Mouse (Mus musculus) erythroid progenitor cell, adult 5-6 weeks (primary cell): ENCODE measurements around the gene Ugt1a6b. TPM values are rescaled to one million over a fixed set of nuclear protein-coding genes. Genes with fewer than 3 reads are reported as not detected.
"Not testable (repeated sequence)": the region's sequence is repeated elsewhere in the genome, so short reads cannot be mapped to it uniquely, and the experiment has no call there.

Experiments
- ATAC-seq: replicated peaks from 2 replicates; pipeline ENCODE4 v1.8.0; 2016; ENCODE audit warnings: moderate number of reproducible peaks, mild to moderate bottlenecking, moderate TSS enrichment, inconsistent platforms; ENCODE audit not compliant: poor library complexity, low FRiP score, severe bottlenecking
- total RNA-seq, 2 experiments: library from RNA; stranded (forward) in 1 of 2; stranded (reverse) in 1 of 2; fragments of 150-400 nt in 1 of 2; fragments of 186-747, 209-891 nt in 1 of 2; gene quantifications; 2 replicates each; pipeline versions ENCODE4 v1.2.3 to v1.2.4; 2015 to 2017; ENCODE audit warnings: low replicate concordance in 2 of 2

The Ugt1a6b gene
- total RNA-seq, 2 experiments from 2014 or later, result not detected

DNA sequence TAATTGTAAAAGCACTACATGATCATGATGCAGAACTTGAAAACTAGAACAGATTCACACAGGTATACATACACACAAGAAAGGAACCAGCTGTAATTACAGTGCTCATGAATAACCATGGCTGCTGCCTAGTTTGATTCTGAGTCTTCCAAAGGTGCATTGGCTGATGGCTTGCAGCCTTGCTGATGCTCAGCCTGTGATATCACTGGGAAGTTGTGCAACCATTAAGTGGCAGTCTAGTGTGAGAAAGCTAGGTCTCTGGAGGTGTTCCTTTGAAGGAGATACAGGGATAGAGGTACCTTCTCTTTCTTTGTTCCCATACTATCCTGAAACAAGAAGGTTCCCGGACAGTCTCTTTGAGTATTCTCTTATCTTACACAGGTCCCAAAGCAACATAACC lies 116.0 kb downstream of the Ugt1a6b start:
- ATAC-seq, result no peak

DNA sequence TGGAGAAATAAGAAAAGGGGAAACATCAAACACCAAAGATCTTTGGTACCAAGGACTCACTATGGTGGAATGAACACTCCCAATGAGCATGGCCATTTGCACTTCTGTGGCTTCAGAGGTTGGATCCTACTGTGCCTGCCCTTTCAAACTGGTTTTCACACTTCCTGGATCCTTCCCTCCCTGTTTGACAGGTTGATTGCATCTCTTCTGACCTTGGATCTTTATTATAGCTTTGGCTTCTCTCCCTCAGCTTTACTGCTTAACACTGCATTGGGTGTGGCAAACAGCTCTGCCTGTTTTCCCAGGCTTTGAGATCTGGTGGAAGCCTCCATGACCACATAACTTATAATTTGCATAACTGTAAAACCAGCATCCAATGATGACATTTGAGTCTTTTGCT lies 117.3 kb downstream of the Ugt1a6b start:
- no peak for ATAC-seq

DNA sequence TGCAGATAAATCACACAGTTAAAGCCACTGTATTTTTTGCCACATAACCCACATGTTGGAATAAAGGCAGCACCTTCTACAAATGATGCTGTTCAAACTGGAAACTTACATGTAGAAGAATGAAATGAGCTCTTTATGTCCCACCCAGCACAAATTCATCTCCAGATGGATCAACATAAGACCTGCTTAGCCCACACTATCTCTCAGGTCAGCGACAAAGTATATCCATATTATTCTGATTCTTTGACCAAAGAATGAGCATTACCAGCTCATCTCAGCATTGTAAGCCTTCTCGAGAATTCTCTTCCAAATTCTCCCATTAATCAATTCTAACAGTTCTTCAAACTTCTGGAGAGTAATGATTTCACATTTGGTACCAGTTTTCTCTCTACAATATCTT lies 119.2 kb downstream of the Ugt1a6b start:
- no peak for ATAC-seq

DNA sequence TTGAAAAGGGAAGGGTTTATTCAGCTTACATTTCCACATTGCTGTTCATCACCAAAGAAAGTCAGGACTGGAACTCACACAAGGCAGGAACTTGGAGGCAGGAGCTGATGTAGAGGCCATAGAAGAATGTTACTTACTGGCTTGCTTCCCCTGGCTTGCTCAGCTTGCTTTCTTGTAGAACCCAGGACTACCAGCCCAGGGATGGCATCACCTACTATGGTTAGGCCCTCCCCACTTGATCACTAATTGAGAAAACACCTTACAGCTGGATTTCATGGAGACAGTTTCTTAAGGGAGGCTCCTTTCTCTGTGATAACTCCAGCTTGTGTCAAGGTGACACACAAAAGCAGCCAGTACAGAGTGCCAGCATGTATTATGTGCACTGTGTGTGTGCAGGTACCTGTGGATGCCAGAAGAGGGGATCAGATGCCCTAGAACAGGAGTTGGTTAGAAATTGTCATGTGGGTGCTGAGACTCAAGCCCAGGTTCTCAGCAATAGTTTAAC lies 120.0 kb downstream of the Ugt1a6b start:
- ATAC-seq, result not testable (repeated sequence)

DNA sequence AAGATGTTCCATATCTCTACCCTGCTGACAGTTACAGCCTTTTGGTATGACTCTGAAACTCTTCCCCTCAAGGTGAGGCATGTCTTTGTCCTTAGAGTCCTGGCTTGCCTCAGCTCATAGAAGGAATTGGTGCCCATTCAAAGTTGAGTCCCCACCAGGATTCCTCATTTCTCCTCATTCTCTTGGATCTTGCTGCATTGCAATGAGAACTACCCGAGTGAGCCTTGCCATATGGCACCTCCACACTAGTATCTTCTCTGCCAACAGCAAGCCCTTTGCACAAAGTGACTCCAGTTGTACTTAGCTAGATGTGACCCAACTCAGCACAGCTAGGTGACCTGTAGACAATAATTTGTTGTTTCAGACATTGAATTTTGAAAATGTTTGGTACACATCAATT lies 120.5 kb downstream of the Ugt1a6b start:
- no peak for ATAC-seq

DNA sequence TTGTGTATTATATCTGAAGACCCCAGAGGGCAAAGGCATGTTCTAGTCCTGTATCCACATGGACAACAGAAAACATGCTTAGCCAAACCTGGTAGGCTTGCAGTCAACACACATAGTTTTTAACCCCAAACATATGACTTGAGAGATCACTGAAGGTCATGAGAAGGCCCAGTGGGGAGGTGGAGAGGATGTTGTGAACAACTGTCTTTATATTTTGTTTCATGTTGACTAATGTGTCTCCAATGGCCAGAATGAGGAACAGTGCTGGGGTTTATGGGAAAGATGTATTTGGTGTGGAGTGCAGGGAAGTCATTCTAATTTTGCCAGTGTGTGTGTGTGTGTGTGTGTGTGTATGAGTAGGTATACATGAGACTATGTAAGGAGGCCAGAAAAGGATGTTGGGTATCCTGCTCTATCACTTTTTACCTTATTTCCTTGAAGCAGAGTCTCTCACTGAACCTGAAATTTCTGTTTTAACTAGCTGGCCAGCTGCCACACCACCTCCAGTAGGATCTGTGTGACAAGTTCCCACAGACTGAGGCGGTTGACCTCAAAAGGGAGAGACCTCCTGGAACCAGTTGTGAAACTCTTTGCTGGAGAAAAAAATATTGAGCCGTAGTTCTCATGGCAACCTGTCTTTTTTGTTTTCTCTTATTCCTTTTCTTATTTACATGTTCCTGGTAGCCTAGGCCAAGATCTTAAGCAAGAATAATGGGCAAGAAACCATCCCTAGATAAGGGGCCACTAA lies 121.2 kb downstream of the Ugt1a6b start:
- ATAC-seq, result no peak

DNA sequence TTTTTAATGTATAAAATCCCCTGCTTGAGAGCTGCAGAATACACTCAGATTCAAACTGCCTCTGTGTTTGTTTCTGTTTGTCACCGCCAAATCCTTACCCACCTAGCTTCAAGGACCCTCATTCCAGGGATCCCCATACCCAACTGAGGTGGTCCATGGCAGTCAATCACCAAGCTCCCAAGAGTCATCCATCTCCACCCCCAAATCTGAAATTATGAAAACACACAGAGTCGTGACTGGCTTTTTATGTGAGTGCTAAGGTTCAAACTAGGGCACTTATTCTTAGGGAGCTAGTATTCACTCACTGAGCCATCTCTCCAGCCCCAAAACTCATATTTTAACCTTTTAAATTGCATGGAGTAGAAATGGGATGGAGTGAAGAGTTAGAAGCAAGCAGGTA lies 122.2 kb downstream of the Ugt1a6b start:
- ATAC-seq, result not testable (repeated sequence)

DNA sequence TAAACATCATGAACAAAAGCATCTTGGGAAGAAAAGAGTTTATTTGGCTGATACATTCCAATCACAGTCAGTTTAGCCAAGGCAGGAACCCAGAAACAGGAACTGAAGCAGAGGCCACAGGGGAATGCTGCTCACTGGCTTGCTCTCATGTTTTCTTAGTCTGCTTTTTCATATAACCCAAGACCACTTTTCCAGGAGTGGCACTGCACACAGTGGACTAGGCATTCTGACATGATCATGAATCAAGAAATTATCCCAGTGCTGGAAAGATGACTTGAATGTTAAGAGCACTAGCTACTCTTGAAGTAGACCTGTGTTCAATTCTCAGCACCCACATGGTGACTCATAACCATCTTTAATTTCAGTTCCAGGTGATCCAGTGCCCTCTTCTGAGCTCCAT lies 122.7 kb downstream of the Ugt1a6b start:
- ATAC-seq, result no peak

DNA sequence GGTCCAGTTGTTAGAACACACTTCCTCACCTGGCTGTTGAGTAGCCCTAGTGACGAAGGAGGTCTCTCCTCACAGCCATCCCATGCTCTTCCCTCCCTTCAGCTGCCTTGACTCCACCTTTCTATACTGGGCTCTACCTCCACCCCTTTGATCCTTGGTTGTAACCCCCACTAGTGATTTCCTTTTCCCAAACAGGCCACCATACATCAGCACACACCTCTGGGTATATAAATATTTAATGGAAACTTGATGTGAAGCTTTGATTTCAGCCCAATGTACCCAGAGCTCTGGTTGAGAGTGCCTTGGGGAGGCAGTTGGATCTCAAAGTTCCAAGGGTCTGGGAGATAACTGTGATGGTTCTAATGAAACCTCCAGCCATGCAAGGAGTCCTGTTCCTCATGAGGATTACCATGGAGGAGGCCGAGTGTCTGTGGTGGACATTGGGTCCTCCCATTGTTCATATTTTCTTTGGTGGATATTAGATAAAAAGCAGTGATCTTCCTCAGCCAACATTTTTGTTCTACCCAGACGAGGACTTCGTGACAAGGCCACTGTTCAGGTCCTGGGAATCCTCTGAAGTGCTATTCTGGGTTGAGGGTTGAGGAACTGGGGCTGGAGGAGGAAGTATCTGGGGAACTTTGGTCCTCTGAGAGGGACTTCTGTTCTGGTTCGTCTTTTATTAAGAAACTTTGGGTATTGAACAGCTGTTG lies 123.8 kb downstream of the Ugt1a6b start, which contains the start of gene Mroh2a:
TSS of gene Mroh2a (plus strand) at position 317 of the 710 bp plus-strand sequence.
- ATAC-seq, result no peak

DNA sequence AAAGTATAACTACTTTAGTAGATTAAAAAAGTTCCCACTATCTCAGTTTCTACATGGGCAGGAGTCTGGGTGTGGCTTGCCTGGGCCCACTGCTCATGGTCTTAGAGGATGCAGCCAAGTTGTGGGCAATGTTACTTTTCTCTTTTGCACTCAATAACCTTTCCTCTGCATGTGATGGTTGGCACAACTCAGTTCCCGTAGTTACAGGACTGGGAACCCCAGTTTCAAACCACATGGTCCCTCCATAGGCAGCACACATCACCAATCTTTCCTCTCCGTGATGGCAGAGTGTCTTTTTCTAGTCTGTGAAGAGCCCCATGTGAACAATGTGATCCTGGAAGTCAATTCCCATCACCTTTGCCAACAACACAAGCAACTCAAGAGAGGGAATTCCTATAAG lies 124.4 kb downstream of the Ugt1a6b start:
- 0 out of 2 replicates have a peak, but pooled peaks have one; percentile 18 for ATAC-seq

DNA sequence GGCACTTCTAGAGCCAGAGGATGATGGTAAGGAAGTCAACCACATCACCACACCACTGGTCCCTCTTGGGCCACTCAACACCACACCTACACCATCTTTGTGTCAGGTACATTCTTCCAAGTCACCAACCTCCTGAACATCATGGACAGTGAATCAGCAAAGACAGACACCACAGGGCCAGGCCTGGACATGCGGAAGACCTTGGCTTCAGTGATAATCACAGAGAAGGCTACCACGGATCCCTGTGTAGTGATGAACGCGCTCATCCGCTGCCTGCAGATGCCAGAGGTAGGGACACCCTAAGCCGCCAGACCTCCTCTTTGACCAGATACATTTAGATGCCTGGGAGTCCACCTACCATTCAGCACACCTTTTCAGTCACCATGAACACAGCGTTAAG lies 125.1 kb downstream of the Ugt1a6b start:
- no peak for ATAC-seq

DNA sequence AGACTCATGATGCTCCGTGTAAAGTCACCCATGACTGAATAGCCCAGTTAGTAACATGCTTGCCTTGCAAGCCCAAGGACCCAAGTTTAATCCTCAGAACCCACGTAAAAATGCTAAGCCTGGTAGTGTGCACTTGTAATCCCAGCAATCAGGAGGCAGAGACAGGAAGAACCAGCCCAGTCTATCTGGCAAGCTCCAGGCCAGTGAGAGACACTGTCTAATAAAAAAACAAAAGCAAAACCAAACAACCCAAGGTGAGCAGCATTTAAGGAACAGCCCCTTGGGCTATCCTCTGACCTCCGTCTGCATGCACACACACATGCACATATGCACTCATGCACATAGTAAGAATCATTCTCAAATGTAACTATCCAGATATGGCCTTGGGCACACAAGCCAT lies 126.5 kb downstream of the Ugt1a6b start:
- ATAC-seq, result no peak

DNA sequence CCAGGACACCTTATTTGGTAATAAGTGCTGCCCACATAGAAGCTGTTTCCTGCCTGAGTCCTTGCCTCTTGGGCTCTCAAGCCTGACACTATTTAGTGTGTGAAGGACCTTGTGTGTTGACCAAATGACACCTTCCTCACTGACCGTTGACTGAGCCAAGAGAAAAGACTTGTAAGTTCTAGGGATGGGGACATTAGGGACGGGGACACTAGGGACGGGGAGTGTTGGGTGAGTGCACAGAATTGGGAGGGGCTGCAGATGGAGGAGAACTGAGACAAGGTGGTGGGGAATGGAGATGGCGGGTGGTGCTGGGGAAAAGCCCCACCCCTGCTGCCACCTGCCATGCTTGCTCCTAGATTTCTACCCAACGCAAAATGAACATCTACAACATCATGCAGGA lies 126.9 kb downstream of the Ugt1a6b start:
- ATAC-seq, result no peak

DNA sequence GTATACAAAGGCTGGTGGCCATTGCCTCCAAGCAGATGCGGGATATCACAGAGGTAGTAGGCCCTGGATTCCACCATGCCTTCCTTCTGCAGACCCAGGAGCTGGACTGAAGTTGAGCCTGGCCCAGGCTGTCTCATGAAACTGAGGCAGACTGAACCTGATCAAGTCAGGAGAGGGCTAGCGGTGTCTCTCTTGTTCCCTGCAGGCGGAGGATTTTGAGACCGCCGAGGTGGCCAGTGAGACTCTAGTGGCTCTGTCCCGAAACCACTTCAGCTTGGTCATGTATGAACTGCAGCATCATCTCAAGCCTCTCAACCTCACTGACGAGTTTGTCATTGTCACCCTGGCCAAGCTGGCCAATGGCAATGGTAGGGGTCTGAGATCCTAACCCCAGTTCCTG lies 127.4 kb downstream of the Ugt1a6b start:
- no peak for ATAC-seq

DNA sequence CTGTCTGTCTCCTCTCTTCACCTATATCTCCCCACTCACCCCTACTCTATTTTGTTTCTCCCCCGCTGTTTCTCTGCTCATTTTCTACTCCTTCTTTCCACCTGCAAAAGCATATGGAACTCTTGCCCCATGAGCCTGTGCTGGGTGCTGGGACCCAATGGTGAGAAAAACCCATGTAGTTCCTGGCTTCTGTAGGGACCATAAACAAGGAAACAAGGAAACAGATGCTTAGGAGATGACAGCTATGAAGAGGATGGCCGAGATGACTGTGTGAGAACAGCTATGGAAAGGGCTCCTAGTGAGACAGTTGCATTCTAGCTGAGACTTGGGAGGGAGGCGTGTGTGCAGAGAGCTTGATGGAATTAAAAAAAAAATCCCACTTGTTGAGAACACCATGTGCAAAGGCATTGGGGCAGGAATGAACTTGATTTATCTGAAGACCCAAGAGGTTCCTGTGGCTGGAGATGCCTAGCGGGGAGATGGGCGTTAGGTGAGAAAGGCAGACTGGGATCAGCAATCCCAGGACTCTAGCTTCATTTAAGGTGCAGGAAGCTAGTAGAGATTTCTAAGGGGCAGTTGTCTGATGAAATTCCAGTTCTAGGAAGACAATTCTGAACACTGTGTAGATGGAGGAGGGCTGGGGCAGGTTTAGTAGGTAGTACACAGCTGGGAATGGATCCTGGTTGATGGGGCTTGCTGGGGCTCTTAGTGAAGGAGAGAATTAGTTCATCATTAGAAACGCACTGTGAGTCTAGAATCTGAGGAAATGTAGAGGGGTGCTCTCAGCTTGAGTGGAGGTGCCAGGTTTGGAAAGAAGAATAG lies 128.1 kb downstream of the Ugt1a6b start:
- no peak for ATAC-seq

DNA sequence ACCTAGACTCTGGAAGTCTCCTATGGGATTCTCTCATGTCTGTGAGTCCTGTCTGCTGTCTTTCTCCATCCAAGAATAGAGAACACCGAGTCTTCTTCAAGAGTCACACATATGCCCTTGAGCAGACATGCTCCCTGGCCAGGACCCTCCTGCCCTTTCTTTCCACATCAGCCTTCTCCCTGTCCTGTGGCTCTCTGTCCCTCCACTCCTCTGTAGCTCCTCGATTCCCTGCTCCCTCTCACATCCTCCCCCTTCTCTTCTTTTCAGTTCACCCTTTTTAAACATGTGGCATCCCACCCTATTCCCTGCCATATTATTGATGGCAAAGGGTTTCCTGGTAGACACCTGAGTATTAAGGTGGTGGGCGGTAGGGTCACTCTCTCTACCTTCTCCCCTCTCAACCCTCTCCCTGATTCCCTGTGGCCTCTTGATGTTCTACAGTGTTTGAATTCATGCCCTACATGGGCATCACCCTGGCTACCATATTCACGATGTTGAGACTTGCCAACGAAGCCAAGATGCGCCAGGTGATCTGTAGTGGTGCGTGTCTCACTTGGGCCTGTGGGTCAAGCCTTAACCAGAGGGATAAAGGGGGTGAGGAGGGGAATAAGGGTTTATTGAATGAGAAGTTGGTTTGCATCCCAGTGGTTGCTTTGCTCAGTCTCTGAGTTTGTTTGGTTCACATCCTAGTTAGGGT lies 128.9 kb downstream of the Ugt1a6b start:
- no peak for ATAC-seq

DNA sequence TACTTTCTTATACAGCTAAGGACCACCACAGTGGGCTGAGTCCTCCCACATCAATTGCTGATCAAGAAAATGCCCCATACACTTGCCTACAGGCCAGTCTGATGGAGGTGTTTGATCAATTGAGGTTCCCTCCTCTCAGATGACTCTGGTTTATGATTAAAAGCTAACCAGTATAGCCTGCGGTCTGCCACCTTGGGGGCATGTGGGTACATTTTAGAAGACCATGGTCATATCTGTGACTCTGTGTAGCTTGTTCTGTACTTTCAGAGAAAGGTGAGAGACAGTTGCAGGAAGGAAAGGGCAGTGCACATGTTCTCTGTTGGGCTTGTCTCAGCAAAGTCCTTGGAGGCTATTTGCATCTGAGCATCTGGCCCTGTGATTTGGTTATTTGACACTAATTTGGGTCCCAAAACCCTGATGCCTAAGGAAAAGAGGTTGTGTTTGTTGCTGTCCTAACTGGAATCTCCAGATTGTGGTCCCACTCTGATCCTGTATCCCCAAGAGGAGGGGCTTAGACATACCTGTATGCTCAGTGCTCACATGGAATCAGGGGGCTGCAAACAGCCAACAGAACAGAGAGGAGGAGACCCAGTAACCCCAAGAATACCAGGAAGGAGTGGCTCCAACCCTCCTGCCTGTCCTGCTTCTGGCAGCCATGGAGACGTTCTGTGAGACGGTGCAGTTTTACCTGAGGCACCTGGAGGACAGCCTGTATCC lies 129.8 kb downstream of the Ugt1a6b start:
- ATAC-seq, result no peak

DNA sequence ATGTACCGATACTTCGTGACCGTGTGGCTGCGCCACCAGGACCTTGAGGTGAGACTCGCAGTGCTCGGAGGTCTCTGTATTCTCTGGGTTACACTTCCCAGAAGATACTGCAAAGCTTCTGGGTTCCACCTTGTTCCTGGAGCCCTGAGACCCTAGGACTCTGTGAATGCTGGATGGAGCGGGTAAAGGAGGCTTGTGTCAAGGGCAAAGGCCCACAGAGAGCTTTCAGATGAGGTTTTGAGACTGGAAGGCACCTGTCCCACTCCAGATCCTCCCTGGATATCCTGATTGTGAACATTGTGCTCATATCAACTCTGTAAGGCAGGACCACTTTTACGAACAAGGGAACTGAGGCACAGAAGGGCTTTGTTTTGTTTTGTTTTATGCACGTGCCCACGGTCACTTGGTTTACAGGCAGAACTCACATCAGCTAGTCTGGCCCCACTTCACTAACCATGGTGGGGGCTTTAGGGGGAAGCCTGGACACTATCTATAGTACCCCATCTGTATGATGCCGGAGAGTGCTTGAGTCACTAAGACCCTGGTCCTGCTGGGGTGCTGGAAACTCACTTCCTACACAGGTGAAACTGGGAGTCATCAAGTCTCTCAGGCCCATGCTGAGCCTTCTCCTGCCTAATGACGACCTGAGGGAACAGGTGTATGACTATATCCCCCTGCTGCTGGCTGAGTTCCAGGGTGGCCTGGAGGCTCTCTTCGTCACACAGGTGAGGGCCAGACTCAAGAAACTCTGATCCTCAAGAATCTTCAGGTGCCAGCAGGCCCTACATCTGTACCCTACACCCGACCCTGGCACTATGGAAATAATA lies 130.6 kb downstream of the Ugt1a6b start:
- ATAC-seq, result no peak
